Mouse (Mus musculus): ENCODE measurements around the gene Cavin4. TPM values are rescaled to one million over a fixed set of nuclear protein-coding genes. Genes with fewer than 3 reads are reported as not detected.

The Cavin4 gene
- polyA plus RNA-seq (2015; fragmentation: Nextera tagmentation; extraction: Ambion mirVana), result 0.08 and 0.12 TPM in 2 replicates

DNA sequence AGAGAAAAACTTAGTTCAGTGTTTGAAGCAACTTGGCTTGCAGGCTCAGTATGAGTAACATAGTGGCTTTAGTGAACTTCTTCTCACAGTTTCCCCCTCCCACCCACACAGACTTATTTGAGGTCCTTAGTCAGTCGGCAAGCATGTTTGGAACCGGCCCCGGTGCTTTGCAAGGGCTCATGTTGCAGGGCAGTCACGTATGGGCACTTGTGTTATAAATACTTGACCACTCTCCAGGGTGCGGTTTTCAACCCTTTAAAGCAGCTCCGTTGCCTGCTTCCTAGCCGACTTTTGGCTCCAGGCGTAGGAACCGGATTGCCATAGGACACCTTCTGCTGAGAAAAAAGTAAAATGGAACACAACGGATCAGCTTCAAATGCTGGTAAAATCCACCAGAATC, at the start of gene Cavin4:
Gene Cavin4, plus strand, starts transcription at position 244 of the 400 bp plus-strand sequence.
- no peak for ATAC-seq (ENCODE audit: low read depth)
- no peaks in the 10 kb centered on the region for H3K36me3 ChIP-seq
- H3K4me3 ChIP-seq (replicated peaks), result no peak within 1 kb of the TSS
- no peaks in the 10 kb centered on the region for H3K9me3 ChIP-seq (replicated peaks)
- no peak within 1 kb of the TSS for H3K27ac ChIP-seq
- H3K9ac ChIP-seq, result no peak within 1 kb of the TSS
- no peaks in the 10 kb centered on the region for H3K27me3 ChIP-seq
- no peak within 1 kb of the TSS for H3K4me2 ChIP-seq
- H3K4me1 ChIP-seq (replicated peaks), result no peaks in the 10 kb centered on the region
- WGBS (ENCODE audit: insufficient replicate concordance), result 82% methylated on average over 10 of the region's 10 CpGs
- DNase-seq, result no peak

DNA sequence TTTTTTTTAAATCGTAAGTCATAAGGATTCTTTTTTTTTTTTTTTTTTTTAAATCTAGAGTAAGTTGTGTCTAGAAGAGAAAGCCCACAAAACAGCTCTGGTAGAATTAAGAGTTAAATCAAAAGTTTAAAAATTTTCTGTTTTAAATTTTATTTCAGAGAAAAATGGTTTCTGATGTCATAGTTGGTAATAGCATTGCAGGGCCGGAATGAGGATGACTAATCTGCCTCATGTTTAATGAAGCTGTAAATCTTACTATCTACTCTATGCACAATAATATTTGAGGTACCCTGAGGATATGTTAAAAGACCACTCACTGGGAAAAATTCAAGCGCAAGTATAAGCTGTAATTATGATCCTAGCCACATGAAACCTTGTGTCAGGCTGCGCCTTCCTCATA, 47.8 kb upstream of the Cavin4 start:
- no peak for ATAC-seq (ENCODE audit: low read depth)
- Histone ChIP-seq H3K9ac (no peak overlapping the region), H3K4me2 (no peak overlapping the region), H3K4me1 (replicated peaks) (no peaks in the 10 kb centered on the region), H3K9me3 (replicated peaks) (no peaks in the 10 kb centered on the region), H3K4me3 (replicated peaks) (no peak overlapping the region), H3K27me3 (no peaks in the 10 kb centered on the region), H3K27ac (no peak overlapping the region), H3K36me3 (no peaks in the 10 kb centered on the region)
- DNase-seq, result no peak
- WGBS (ENCODE audit: insufficient replicate concordance), result 80% methylated on average over 4 of the region's 4 CpGs

DNA sequence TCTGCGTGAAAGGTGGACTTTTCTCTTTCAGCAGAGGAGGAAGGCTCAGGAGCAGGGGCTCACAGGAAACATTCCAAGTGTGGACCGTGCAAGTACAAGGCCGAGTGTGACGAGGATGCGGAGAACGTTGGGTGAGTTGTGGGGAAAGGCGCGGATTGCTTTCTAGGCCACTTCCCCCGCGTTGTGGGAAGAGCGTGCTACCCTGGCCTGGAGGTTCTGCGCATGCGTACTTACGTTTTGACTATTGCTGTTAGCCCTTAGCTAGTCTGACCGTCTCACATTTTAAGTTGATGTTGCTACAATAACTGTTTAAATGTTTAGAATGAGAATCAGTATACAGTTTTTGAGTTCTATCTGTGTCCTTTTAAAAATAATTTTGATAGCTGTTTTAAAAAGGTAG, 46.1 kb upstream of the Cavin4 start:
- Histone ChIP-seq H3K4me1 (replicated peaks) (no peaks in the 10 kb centered on the region), H3K4me2 (no peak overlapping the region), H3K27me3 (no peaks in the 10 kb centered on the region), H3K27ac (no peak overlapping the region), H3K9me3 (replicated peaks) (no peaks in the 10 kb centered on the region), H3K4me3 (replicated peaks) (no peak overlapping the region), H3K36me3 (no peaks in the 10 kb centered on the region), H3K9ac (no peak overlapping the region)
- ATAC-seq (ENCODE audit: low read depth), result no peak
- 91% methylated on average over 15 of the region's 15 CpGs for WGBS (ENCODE audit: insufficient replicate concordance)
- no peak for DNase-seq

DNA sequence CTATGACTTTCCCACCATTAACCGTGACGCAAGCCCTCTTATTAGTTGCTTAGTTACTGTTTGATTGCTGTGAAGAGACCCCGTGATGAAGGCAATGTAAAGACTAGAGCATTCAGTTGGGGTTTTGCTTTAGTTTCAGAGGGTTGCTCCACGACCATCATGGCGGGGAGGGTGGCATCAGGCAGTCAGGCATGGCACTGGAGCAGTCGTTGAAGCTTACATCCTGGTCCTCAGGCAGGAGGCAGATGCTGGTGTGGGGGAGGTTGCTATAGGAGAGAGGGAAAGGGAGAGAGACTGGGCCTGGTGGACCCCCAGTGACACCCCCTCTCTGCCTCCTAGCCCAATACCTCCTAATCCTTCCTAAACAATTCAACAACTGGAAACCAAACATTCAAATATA, 43.2 kb upstream of the Cavin4 start:
- H3K27ac ChIP-seq, result no peak overlapping the region
- no peaks in the 10 kb centered on the region for H3K9me3 ChIP-seq (replicated peaks)
- ATAC-seq (ENCODE audit: low read depth) (no peak), DNase-seq (no peak)
- H3K4me3 ChIP-seq (replicated peaks), result no peak overlapping the region
- H3K9ac ChIP-seq, result no peak overlapping the region
- H3K27me3 ChIP-seq, result no peaks in the 10 kb centered on the region
- no peaks in the 10 kb centered on the region for H3K36me3 ChIP-seq
- no peak overlapping the region for H3K4me2 ChIP-seq
- no peaks in the 10 kb centered on the region for H3K4me1 ChIP-seq (replicated peaks)
- WGBS (ENCODE audit: insufficient replicate concordance), result 75% methylated on average over 6 of the region's 6 CpGs

DNA sequence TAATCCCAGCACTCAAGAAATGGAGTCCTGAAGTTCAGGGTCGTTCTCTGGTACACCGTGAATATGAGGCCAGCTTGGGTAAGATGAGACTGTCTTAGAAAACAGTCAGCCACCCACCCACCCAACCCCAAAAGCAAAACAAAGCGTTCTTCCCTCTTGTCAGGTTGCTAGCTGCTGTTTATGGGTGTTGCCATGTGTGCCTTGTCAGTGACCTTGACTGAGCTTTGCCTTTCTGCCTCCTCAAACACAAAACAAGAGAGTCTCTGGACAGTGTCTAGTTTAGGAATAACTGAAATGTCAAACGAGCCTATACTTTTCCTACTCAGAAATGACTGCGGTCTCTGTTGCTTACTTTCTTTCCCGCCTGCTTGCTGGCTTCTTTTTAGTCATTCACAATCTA, 41.1 kb upstream of the Cavin4 start:
- no peak for ATAC-seq (ENCODE audit: low read depth)
- WGBS (ENCODE audit: insufficient replicate concordance), result 77% methylated on average over 6 of the region's 6 CpGs

DNA sequence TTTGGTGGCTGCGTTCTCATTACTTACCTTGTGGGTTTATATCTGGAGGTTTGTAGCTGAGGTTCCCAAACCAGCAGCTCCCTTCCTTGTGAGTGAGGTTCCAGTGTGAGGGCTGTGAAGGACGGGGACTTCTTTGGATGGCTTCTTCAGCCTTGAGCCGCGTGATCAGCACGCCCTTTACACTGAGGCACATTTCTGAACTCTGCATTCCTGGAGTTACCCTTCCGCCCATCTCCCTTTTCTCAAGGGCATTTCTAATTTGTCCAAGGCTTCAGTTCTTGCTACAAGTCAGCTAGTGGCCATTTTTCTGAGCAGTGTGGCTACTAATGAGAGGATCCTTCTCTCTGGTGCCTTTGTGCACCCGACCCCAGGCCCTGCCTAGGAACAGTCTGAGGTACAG, 40.4 kb upstream of the Cavin4 start:
- H3K36me3 ChIP-seq, result no peaks in the 10 kb centered on the region
- H3K27ac ChIP-seq, result no peak overlapping the region
- no peak for DNase-seq
- no peak overlapping the region for H3K4me2 ChIP-seq
- H3K4me1 ChIP-seq (replicated peaks), result no peaks in the 10 kb centered on the region
- H3K9ac ChIP-seq, result no peak overlapping the region
- no peak for ATAC-seq (ENCODE audit: low read depth)
- no peak overlapping the region for H3K4me3 ChIP-seq (replicated peaks)
- H3K27me3 ChIP-seq, result no peaks in the 10 kb centered on the region
- 85% methylated on average over 7 of the region's 7 CpGs for WGBS (ENCODE audit: insufficient replicate concordance)
- H3K9me3 ChIP-seq (replicated peaks), result no peaks in the 10 kb centered on the region

More for the DNA sequence above, 41.1 kb upstream of the Cavin4 start:
- DNase-seq, result no peak
- Histone ChIP-seq H3K4me3 (replicated peaks) (no peak overlapping the region), H3K9me3 (replicated peaks) (no peaks in the 10 kb centered on the region), H3K4me1 (replicated peaks) (no peaks in the 10 kb centered on the region), H3K27me3 (no peaks in the 10 kb centered on the region), H3K27ac (no peak overlapping the region), H3K9ac (no peak overlapping the region), H3K36me3 (no peaks in the 10 kb centered on the region), H3K4me2 (no peak overlapping the region)

DNA sequence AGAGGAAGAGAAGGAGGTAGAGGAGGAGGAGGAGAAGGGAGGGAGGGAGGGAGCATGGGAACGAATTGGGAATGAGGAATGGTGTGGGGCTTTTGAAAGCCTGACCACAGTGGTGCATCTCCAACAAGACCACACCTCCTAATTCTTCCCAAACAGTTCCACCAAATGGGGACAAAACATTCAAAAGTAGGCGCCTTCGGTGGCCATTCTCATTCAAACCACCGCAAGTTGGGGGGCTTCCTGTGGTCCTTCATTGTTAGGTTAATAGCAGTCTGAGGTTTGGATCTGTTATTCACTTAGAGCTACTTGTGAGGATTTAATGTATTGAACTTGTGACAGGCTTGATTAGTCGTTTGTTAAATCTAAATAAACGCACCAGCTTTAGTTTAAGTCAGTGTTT, 38.4 kb upstream of the Cavin4 start:
- no peak overlapping the region for H3K27ac ChIP-seq
- no peaks in the 10 kb centered on the region for H3K4me1 ChIP-seq (replicated peaks)
- H3K36me3 ChIP-seq, result no peaks in the 10 kb centered on the region
- 72% methylated on average over 6 of the region's 6 CpGs for WGBS (ENCODE audit: insufficient replicate concordance)
- no peak overlapping the region for H3K4me3 ChIP-seq (replicated peaks)
- DNase-seq, result no peak
- no peak for ATAC-seq (ENCODE audit: low read depth)
- no peaks in the 10 kb centered on the region for H3K9me3 ChIP-seq (replicated peaks)
- H3K4me2 ChIP-seq, result no peak overlapping the region
- no peak overlapping the region for H3K9ac ChIP-seq
- no peaks in the 10 kb centered on the region for H3K27me3 ChIP-seq

DNA sequence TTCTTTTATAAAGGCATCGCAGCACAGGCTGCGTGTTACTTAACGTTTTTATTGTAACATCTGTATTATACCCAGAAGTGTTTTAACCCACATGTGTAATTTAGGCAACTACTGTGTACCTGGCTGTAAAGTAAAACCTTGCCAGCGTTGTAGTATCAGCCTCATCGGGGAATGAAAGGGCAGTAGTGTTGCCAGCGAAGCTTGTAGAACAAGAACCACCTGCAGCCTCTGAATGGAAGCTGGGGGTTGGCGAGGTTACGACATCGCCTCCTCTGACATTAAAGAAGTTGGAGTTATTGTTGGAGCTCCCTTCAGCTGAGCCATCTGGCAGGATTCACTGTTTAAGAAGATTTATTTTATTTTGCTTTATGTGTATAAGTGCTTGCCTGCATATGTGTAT, 37.5 kb upstream of the Cavin4 start:
- Histone ChIP-seq H3K4me3 (replicated peaks) (no peak overlapping the region), H3K36me3 (no peaks in the 10 kb centered on the region), H3K9ac (no peak overlapping the region), H3K9me3 (replicated peaks) (no peaks in the 10 kb centered on the region), H3K4me1 (replicated peaks) (no peaks in the 10 kb centered on the region), H3K27me3 (no peaks in the 10 kb centered on the region), H3K4me2 (no peak overlapping the region), H3K27ac (no peak overlapping the region)
- WGBS (ENCODE audit: insufficient replicate concordance), result 79% methylated on average over 9 of the region's 9 CpGs
- ATAC-seq (ENCODE audit: low read depth), result no peak
- DNase-seq, result no peak

DNA sequence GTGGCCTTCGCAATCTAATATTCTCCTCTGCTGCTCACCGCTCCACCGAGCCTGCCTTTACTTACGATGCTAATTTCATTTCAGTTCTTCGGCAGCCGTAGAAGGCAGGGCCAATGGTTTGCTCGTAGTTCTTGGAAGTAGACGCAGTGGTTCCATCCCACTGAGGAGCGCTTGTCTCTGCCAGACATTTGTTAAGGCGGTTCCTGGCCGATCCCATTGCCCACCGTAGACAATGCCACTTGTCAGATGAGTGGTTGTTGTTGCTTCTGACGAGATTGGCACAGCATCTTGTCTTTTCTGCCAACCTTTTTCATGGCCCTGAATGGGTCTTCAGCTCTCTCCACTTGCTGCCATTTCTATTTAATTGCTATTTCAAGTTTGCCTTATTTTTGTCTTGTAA, 33.9 kb upstream of the Cavin4 start:
- no peaks in the 10 kb centered on the region for H3K27me3 ChIP-seq
- H3K4me3 ChIP-seq (replicated peaks), result no peak overlapping the region
- no peak for ATAC-seq (ENCODE audit: low read depth)
- no peak overlapping the region for H3K9ac ChIP-seq
- H3K36me3 ChIP-seq, result no peaks in the 10 kb centered on the region
- H3K9me3 ChIP-seq (replicated peaks), result no peaks in the 10 kb centered on the region
- 87% methylated on average over 13 of the region's 13 CpGs for WGBS (ENCODE audit: insufficient replicate concordance)
- H3K4me1 ChIP-seq (replicated peaks), result no peaks in the 10 kb centered on the region
- DNase-seq, result no peak
- no peak overlapping the region for H3K27ac ChIP-seq
- H3K4me2 ChIP-seq, result no peak overlapping the region

DNA sequence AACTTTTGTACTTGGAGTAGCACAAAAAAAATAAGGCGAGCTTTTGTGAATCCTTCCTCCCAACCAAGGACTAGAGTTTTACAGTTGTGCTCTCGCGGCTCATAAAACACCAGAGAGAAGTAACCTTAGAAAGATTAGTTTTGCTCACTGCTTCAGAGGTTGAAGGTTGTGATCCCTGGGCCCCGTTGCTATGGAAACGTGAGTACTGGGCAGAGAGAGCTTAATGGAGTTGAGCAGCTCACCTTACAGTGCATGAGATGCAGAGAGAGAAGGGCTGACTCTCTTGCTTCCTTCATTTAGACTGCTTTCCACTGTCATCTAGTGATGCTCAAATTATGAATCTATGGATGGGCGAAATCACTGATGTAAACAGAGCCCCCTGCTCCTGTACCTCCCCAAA, 29.8 kb upstream of the Cavin4 start:
- H3K9ac ChIP-seq, result no peak overlapping the region
- no peak for ATAC-seq (ENCODE audit: low read depth)
- no peaks in the 10 kb centered on the region for H3K27me3 ChIP-seq
- no peaks in the 10 kb centered on the region for H3K9me3 ChIP-seq (replicated peaks)
- H3K4me1 ChIP-seq (replicated peaks), result no peaks in the 10 kb centered on the region
- DNase-seq, result no peak
- no peak overlapping the region for H3K27ac ChIP-seq
- WGBS (ENCODE audit: insufficient replicate concordance), result 69% methylated on average over 6 of the region's 6 CpGs
- no peak overlapping the region for H3K4me3 ChIP-seq (replicated peaks)
- no peaks in the 10 kb centered on the region for H3K36me3 ChIP-seq
- no peak overlapping the region for H3K4me2 ChIP-seq

DNA sequence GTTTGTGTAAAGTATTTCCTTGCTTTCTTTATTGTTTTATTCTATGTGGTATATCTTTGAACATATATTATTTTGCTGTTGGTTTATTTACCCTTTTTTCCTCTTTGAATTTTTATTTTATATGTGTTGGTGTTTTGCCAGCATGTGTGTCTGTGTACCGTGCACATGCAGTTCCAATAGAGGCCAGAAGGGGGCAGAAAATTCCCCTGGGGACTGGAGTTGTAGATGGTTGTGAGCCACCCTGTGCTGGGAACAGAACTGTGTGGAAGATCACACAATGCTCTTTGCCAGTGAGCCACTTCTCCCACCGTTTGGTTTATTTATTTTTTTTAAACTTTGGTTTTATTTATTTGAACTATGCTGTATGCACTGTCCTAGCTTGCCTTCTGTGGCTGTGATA, 29.3 kb upstream of the Cavin4 start:
- WGBS (ENCODE audit: insufficient replicate concordance), result 59% methylated on average over 2 of the region's 2 CpGs
- H3K36me3 ChIP-seq, result no peaks in the 10 kb centered on the region
- ATAC-seq (ENCODE audit: low read depth), result no peak
- no peak overlapping the region for H3K27ac ChIP-seq
- no peaks in the 10 kb centered on the region for H3K27me3 ChIP-seq
- H3K4me3 ChIP-seq (replicated peaks), result no peak overlapping the region
- H3K4me2 ChIP-seq, result no peak overlapping the region
- H3K4me1 ChIP-seq (replicated peaks), result no peaks in the 10 kb centered on the region
- no peaks in the 10 kb centered on the region for H3K9me3 ChIP-seq (replicated peaks)
- no peak overlapping the region for H3K9ac ChIP-seq
- peak; percentile 3 for DNase-seq

DNA sequence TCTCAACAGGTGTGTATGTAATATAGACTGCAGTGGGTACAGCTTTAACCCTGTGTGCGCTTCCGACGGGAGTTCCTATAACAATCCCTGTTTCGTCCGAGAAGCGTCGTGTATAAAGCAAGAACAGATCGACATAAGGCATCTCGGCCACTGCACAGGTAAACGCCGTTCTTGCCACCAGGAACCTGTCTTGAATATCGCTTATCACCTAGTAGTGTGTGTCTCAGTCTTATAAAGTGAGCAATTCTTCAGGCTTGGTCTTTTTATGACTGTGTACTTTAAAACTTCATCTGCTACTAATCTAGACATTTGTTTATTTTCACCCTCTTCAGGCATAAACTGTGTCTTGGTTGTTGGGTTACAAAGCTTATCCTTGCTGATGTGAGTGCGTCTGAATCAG, 26.5 kb upstream of the Cavin4 start:
- 87% methylated on average over 13 of the region's 13 CpGs for WGBS (ENCODE audit: insufficient replicate concordance)
- no peaks in the 10 kb centered on the region for H3K4me1 ChIP-seq (replicated peaks)
- no peak overlapping the region for H3K4me3 ChIP-seq (replicated peaks)
- ATAC-seq (ENCODE audit: low read depth) (no peak), DNase-seq (no peak)
- no peak overlapping the region for H3K4me2 ChIP-seq
- H3K9me3 ChIP-seq (replicated peaks), result no peaks in the 10 kb centered on the region
- no peak overlapping the region for H3K9ac ChIP-seq
- H3K36me3 ChIP-seq, result no peaks in the 10 kb centered on the region
- no peaks in the 10 kb centered on the region for H3K27me3 ChIP-seq
- H3K27ac ChIP-seq, result no peak overlapping the region

DNA sequence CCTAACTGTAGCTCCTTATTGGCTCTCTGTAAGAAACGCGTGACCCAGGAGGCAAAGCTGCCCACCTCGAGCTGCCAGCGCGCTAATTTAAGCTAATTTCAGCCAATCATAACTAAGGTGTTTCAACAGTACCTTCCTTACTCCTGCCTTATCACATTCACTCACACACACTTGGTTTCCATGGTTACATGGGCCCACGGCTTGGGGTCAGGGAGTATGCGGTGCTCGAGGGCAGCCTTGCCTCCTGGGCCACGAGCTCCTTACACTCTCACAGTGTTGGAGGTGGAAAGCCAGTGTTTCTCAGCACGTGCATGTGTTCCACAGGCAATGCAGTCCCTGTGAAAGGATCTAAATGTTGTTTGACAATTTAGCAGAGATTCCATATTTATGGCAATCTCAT, 25.2 kb upstream of the Cavin4 start:
- H3K27me3 ChIP-seq, result no peaks in the 10 kb centered on the region
- H3K4me3 ChIP-seq (replicated peaks), result no peak overlapping the region
- no peak overlapping the region for H3K9ac ChIP-seq
- no peak overlapping the region for H3K4me2 ChIP-seq
- H3K36me3 ChIP-seq, result no peaks in the 10 kb centered on the region
- DNase-seq, result no peak
- ATAC-seq (ENCODE audit: low read depth), result no peak
- no peak overlapping the region for H3K27ac ChIP-seq
- no peaks in the 10 kb centered on the region for H3K4me1 ChIP-seq (replicated peaks)
- H3K9me3 ChIP-seq (replicated peaks), result no peaks in the 10 kb centered on the region
- 63% methylated on average over 10 of the region's 10 CpGs for WGBS (ENCODE audit: insufficient replicate concordance)

Measured in liver, embryonic 13.5 days (tissue).